Mouse (Mus musculus) liver, embryonic 15.5 days (tissue): ENCODE results near the gene Smarcc1. TPM values are rescaled to one million over a fixed set of nuclear protein-coding genes. Genes with fewer than 3 reads are reported as not detected.

Experiments used
- ATAC-seq: fragments of 200-750 bp; cut with Nextera tagmentation; 2 replicates; pipeline ENCODE4 v1.8.0; 2017; ENCODE audit warnings: moderate number of reproducible peaks, mild to moderate bottlenecking, moderate library complexity; ENCODE audit not compliant: insufficient read depth
- H3K27ac ChIP-seq: fragments of 300-500 bp; sonication (generic); replicated peaks from 2 replicates; pipeline ENCODE4 v1.5.1; 2015; ENCODE audit warnings: mild to moderate bottlenecking, inconsistent platforms
- H3K27me3 ChIP-seq: fragments of 300-500 bp; sonication (generic); 2 replicates; pipeline ENCODE4 v1.6.1; 2015; ENCODE audit warnings: mild to moderate bottlenecking, inconsistent platforms
- H3K36me3 ChIP-seq: fragments of 300-500 bp; sonication (generic); replicated peaks from 2 replicates; pipeline ENCODE4 v1.6.1; 2015; ENCODE audit warnings: moderate library complexity, mild to moderate bottlenecking, inconsistent platforms
- H3K4me1 ChIP-seq: fragments of 300-500 bp; sonication (generic); replicated peaks from 2 replicates; pipeline ENCODE4 v1.6.1; 2015; ENCODE audit warnings: inconsistent platforms
- H3K4me2 ChIP-seq: fragments of 300-500 bp; sonication (generic); 2 replicates; pipeline ENCODE4 v1.6.1; 2015; ENCODE audit warnings: moderate library complexity, mild to moderate bottlenecking, inconsistent platforms
- H3K4me3 ChIP-seq: fragments of 300-500 bp; sonication (generic); replicated peaks from 2 replicates; pipeline ENCODE4 v1.5.1; 2015; ENCODE audit warnings: mild to moderate bottlenecking, inconsistent platforms
- H3K9ac ChIP-seq: fragments of 300-500 bp; sonication (generic); 2 replicates; pipeline ENCODE4 v1.6.1; 2015; ENCODE audit warnings: moderate library complexity, mild to moderate bottlenecking, inconsistent platforms
- H3K9me3 ChIP-seq: fragments of 300-500 bp; sonication (generic); replicated peaks from 2 replicates; pipeline ENCODE4 v1.6.1; 2016; ENCODE audit warnings: inconsistent platforms
- WGBS: fragments of 180-500 bp; shearing (Covaris S2); methylation state at CpG from one replicate; pipeline ENCODE4 v1.1.7; 2015; ENCODE audit warnings: mixed read lengths; ENCODE audit not compliant: insufficient replicate concordance; 5-methylcytosine and 5-hydroxymethylcytosine counted together
- polyA plus RNA-seq: library from polyadenylated mRNA; unstranded; fragments of >200 nt; fragmentation: Nextera tagmentation; extraction: Ambion mirVana; gene quantifications from 2 replicates; pipeline ENCODE4 v1.2.1, GENCODE M21; 2015

Gene Smarcc1
- polyA plus RNA-seq, 1 experiment from 2014 or later = 30.9 TPM

DNA sequence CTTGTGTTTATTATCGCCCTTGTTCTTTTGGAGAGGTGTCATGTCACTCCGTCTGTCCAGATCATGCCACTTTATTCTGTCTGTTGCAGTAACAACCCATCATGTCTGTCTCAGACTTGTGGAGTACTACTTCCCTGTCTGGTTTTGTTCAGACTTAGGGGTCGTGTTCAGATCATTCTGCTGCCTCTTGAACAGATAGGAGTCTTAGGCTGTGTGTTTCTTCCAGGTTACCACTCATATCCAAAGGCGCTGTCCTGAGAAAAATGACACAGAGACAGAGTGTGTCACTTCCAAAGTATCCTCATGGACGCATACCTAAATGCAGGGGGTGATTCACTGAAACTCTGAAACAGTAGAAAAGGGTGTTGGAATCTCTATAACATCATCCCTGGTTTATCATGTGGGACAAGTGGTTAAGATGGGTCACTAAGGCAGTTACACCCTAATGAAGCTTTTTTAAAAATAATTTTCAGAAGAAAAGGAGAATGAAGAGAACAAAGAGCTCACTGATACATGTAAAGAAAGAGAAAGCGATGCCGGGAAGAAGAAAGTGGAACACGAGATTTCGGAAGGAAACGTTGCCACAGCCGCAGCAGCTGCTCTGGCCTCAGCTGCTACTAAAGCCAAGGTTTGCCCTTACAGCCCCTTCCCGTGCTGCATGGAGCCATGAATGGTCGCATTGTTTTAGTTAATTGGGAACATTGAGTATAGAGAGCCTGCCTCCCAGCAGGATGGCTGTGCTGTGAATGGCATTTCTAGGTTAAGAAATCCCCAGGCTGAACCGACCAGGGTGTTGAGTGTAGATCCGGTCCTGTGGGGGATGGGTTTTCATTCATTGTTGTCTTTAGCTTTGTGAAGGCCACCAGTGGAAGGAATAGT lies 88.3 kb downstream of the Smarcc1 start:
- Histone ChIP-seq H3K36me3 (peaks cover 69% of the 10 kb centered on the region), H3K27me3 (no peaks in the 10 kb centered on the region)
- WGBS = 76% methylated on average over 15 of the region's 15 CpGs

DNA sequence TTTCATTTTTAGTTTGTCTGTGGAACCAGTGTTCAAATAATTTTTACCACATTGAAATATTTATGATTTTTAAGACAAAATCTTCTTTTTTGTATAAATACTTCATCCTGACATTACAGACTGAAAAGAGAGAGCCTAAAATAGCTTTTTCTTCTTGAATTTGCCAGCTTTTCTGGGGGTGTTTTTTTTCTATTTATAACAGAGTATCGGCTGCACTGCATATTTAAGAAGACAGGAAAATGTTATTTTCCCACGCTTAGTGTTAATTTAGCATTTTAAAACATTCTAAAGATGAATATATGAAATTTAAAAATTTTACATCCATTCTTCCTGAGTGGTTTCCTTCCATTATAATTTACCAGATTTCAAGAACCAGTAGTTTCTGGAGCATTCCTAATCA lies 88.9 kb downstream of the Smarcc1 start:
- no peak overlapping the region for H3K4me2 ChIP-seq
- no peak overlapping the region for H3K9ac ChIP-seq
- H3K4me3 ChIP-seq = no peak overlapping the region
- ATAC-seq = no peak
- no peak overlapping the region for H3K27ac ChIP-seq
- peaks cover 75% of the 10 kb centered on the region for H3K36me3 ChIP-seq
- no peaks in the 10 kb centered on the region for H3K4me1 ChIP-seq
- WGBS = 89% methylated on average over 2 of the region's 2 CpGs
- H3K9me3 ChIP-seq = no peaks in the 10 kb centered on the region
- H3K27me3 ChIP-seq = no peaks in the 10 kb centered on the region

More for the DNA sequence above, 88.3 kb downstream of the Smarcc1 start:
- no peak for ATAC-seq
- no peak overlapping the region for H3K4me3 ChIP-seq
- no peak overlapping the region for H3K4me2 ChIP-seq
- no peak overlapping the region for H3K9ac ChIP-seq
- H3K27ac ChIP-seq = no peak overlapping the region
- H3K4me1 ChIP-seq = no peaks in the 10 kb centered on the region
- no peaks in the 10 kb centered on the region for H3K9me3 ChIP-seq

DNA sequence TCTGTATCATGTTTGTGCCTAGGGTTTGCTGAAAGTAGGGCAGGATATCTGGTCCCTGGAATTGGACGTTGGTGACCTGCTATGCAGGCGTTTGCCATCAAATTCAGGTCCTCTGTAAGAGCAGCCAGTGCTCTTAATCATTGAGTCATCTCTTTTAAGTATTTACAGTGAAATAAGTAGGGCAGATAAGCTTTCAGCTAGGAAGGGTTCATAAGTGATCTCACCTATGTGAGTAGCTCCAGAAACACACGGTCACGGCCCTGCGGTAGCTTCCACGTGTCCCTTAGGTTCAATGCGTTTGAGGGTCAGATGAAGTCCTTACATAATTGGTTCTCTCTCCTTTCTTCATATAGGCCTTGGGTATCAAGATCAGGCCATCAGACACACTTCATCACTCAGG lies 90.8 kb downstream of the Smarcc1 start:
- ATAC-seq = no peak
- Histone ChIP-seq H3K9me3 (no peaks in the 10 kb centered on the region), H3K4me3 (no peak overlapping the region), H3K4me1 (no peaks in the 10 kb centered on the region), H3K27me3 (no peaks in the 10 kb centered on the region), H3K27ac (no peak overlapping the region), H3K9ac (no peak overlapping the region), H3K36me3 (peaks cover 70% of the 10 kb centered on the region), H3K4me2 (no peak overlapping the region)
- 69% methylated on average over 7 of the region's 7 CpGs for WGBS

DNA sequence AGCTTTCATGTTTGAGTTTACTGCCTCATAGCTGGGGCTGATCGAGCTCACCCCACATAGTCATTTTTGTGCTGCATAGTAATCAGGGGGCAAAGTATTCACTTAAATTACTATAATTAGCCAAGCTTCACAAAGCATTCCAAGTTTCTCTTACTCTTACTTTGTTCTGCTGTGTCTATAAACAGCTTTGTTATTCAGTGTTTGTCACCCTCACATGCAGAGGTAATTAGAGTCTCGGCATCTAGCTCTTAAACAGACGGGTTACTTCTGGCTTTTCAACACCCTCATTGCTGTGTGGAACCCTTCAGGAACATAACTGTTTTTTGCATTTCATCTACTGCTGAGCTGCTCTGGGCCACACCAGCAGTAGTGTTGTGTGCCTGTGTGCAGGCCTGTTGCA lies 91.5 kb downstream of the Smarcc1 start:
- Histone ChIP-seq H3K4me2 (no peak overlapping the region), H3K27me3 (no peaks in the 10 kb centered on the region), H3K27ac (no peak overlapping the region), H3K4me3 (no peak overlapping the region), H3K36me3 (peaks cover 68% of the 10 kb centered on the region), H3K4me1 (no peaks in the 10 kb centered on the region), H3K9ac (no peak overlapping the region), H3K9me3 (no peaks in the 10 kb centered on the region)
- ATAC-seq = no peak
- 84% methylated on average over 3 of the region's 3 CpGs for WGBS

DNA sequence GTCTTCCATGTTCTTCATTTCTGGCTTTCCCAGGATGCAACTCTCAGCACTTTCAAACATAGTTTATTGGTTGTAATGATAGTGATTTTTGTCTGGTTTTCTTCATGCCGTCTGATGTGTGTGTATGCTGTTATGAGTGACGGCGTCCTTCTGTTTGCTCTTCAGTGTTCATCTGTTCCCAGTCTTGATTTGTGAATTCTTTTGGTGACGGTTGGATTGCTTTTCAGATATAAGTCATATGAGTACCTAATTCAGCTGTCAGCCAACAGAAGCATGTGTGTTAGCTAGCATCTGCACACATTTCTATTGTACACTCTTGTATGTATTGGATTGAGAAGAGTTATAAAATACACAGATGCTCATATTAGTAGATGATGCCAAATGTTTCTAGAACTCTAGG lies 106.8 kb downstream of the Smarcc1 start:
- Histone ChIP-seq H3K4me1 (no peaks in the 10 kb centered on the region), H3K4me3 (no peak overlapping the region), H3K36me3 (peaks cover 51% of the 10 kb centered on the region), H3K27ac (no peak overlapping the region), H3K9ac (no peak overlapping the region), H3K4me2 (no peak overlapping the region), H3K27me3 (no peaks in the 10 kb centered on the region), H3K9me3 (no peaks in the 10 kb centered on the region)
- ATAC-seq = no peak
- 82% methylated on average over 4 of the region's 4 CpGs for WGBS

DNA sequence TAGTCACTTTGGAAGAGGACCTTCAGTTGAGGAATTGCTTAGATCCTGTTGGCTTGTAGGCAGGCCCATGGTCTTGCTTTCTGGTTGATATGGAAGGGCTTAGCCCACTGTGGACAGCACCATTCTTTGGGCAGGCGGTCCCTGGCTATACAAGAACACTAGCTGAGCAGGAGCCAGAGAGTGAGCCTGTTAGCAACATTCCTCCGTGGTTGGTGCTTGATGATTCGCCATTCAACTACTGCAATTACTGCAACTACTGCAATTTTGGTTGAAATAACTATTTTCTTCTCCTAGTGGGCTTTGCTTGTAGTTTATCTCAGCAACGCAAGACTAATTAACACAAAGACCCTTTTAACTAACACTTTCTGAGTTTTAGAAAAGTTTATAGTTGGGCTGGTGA lies 108.7 kb downstream of the Smarcc1 start:
- ATAC-seq = no peak
- H3K4me1 ChIP-seq = no peaks in the 10 kb centered on the region
- no peak overlapping the region for H3K27ac ChIP-seq
- no peaks in the 10 kb centered on the region for H3K27me3 ChIP-seq
- no peak overlapping the region for H3K4me2 ChIP-seq
- H3K9ac ChIP-seq = no peak overlapping the region
- no peak overlapping the region for H3K4me3 ChIP-seq
- H3K36me3 ChIP-seq = peaks cover 49% of the 10 kb centered on the region
- no peaks in the 10 kb centered on the region for H3K9me3 ChIP-seq
- WGBS = 82% methylated on average over 4 of the region's 4 CpGs

DNA sequence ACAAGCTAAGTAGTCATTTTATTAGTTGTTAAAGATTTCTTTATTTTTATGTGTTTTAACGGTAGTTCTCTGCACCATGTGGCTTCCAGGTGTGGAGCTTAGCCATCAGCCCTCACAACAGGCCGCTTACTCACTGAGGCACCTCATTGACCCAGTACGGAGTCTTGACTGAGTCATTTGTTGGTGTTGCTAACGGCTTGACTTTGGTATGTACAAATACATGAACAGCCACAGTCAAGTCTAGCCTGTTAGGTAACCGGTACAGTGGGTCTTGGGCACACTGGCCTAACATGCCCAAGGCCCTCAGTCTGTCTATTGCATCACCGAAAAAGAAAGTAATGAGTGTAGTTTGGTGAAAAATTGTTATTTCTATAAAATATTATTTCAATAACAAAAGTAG lies 111.2 kb downstream of the Smarcc1 start:
- no peak overlapping the region for H3K4me2 ChIP-seq
- H3K9ac ChIP-seq = no peak overlapping the region
- no peak for ATAC-seq
- 82% methylated on average over 6 of the region's 6 CpGs for WGBS
- H3K9me3 ChIP-seq = no peaks in the 10 kb centered on the region
- no peaks in the 10 kb centered on the region for H3K27me3 ChIP-seq
- peaks cover 40% of the 10 kb centered on the region for H3K36me3 ChIP-seq
- no peak overlapping the region for H3K4me3 ChIP-seq
- no peak overlapping the region for H3K27ac ChIP-seq
- no peaks in the 10 kb centered on the region for H3K4me1 ChIP-seq

DNA sequence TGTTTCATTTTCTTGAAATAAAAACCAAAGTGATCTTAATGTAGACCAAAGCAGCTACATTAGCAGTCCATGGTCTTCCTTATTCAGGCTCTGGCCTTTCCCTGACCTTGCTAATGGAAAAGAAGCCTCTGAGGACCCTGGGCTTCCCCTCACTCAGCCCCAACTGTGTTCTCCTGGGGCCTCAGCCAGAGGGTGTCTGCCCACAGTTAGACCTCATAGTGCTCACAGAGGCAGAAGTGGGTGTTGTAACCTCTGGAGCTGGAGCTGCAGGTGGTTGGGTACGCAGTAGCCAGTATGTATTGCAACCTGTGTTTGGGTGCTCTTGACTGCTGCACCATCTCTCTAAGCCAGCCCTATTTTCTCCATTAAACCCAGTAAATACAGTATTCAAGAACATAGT lies 111.6 kb downstream of the Smarcc1 start:
- WGBS = 75% methylated on average over 1 of the region's 1 CpGs
- Histone ChIP-seq H3K36me3 (peaks cover 37% of the 10 kb centered on the region), H3K4me1 (no peaks in the 10 kb centered on the region), H3K4me3 (no peak overlapping the region), H3K9ac (no peak overlapping the region), H3K27ac (no peak overlapping the region), H3K4me2 (no peak overlapping the region), H3K27me3 (no peaks in the 10 kb centered on the region), H3K9me3 (no peaks in the 10 kb centered on the region)
- ATAC-seq = no peak

DNA sequence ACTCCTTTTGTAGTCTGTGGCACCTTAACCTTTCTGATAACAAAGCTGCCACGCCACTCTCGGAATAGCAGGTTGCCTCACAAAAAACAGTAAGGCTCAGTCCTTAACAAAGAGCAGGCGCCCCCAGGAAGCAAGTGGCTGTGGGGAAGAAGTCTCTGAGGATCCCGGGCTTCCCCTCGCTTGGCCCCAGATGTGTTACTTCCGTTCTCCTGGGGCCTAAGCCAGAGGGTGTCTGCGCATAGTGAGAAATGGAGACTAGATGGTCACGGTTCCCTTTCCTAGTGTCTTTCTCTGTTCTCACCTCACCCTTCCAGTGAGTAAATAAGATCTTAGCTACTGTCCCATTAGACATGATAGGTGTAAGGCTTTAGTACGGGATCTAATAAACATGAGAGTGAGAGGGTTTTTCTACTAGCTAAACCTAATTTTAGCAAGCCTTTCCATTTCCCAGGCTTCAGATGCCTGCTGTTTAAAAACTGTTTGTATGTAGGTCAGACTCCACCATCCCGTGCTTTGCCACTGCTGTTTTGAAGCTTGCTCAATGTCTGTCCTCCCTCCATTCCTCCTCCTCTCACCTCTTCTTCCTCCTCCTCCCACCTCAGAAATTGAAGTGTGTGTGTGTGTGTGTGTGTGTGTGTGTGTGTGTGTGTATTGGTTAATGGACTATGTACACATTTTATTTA lies 112.2 kb downstream of the Smarcc1 start:
- 68% methylated on average over 10 of the region's 10 CpGs for WGBS

DNA sequence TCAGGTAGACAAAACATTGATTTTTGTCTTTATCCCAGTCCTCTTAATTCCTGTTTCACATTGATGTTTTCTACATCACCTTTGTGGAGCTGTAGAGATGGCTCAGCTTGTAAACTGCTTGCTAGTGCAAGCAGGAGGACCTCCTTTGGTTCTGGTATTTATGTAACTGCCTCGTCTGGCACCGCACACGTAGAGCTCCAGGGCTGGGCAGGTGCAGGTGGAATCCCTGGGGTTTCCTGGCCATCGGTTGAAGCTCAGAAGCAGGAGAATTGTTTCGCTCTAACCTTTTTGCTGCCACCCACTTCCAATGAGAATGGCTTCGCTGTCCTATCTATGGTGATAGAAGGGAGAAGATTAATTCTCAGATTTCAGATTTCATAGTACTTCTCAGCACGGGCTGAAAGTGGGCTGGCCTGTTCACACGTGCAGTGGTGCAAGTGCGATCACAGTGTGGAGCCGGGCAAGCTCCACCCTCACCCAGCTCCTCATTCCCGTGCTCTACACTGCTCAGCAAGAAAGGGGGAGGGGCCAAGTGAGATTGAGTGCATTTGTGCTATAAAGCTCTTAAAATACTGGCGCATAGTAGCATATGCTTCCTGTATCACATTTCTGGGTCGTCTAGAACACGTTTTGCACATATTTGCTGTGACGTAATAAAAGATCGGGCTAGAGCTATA lies 113.0 kb downstream of the Smarcc1 start:
- Histone ChIP-seq H3K9me3 (no peaks in the 10 kb centered on the region), H3K36me3 (peaks cover 41% of the 10 kb centered on the region), H3K4me2 (no peak overlapping the region), H3K9ac (no peak overlapping the region), H3K27me3 (no peaks in the 10 kb centered on the region), H3K27ac (no peak overlapping the region), H3K4me1 (peaks cover 6% of the 10 kb centered on the region; the same call in 1 of the 2 replicates), H3K4me3 (no peak overlapping the region)
- 83% methylated on average over 16 of the region's 16 CpGs for WGBS
- no peak; the same call in 1 of the 2 replicates for ATAC-seq

More for the DNA sequence above, 112.2 kb downstream of the Smarcc1 start:
- no peak for ATAC-seq
- no peak overlapping the region for H3K4me3 ChIP-seq
- H3K4me1 ChIP-seq = peaks cover 3% of the 10 kb centered on the region; the same call in 1 of the 2 replicates
- H3K27me3 ChIP-seq = no peaks in the 10 kb centered on the region
- H3K36me3 ChIP-seq = peaks cover 38% of the 10 kb centered on the region
- H3K27ac ChIP-seq = no peak overlapping the region
- no peak overlapping the region for H3K9ac ChIP-seq
- H3K4me2 ChIP-seq = no peak overlapping the region
- H3K9me3 ChIP-seq = no peaks in the 10 kb centered on the region

DNA sequence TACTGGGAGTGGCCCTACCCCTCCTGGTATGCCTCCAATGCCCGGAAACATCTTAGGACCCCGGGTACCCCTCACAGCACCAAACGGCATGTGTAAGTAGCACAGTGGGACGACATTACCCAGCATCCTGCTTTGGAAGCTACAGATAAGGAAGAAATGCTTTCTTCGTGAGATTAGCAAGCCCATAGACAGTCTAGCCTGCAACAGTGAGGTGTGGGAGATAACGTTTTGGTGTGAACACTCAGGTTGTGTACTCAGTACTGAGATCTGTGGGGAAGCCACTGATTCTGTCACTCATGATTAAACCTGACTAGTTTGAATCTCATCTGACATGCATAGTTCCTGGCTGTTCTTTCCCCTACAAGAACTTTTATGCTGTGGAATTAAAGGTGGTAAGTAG lies 117.5 kb downstream of the Smarcc1 start:
- H3K27ac ChIP-seq = no peak overlapping the region
- no peak overlapping the region for H3K4me3 ChIP-seq
- no peaks in the 10 kb centered on the region for H3K27me3 ChIP-seq
- WGBS = 42% methylated on average over 6 of the region's 6 CpGs
- ATAC-seq = peak; percentile 37; the same call in 1 of the 2 replicates
- H3K9ac ChIP-seq = no peak overlapping the region
- no peak overlapping the region for H3K4me2 ChIP-seq
- H3K9me3 ChIP-seq = no peaks in the 10 kb centered on the region
- peaks cover 6% of the 10 kb centered on the region; the same call in 1 of the 2 replicates for H3K4me1 ChIP-seq
- H3K36me3 ChIP-seq = peaks cover 63% of the 10 kb centered on the region
